Mouse (Mus musculus) embryonic facial prominence, embryonic 12.5 days (tissue): ENCODE data around the gene Esrrg. TPM values are rescaled to one million over a fixed set of nuclear protein-coding genes. Genes with fewer than 3 reads are reported as not detected.

Experiments
- ATAC-seq: fragments of 200-750 bp; cut with Nextera tagmentation; 2 replicates; pipeline ENCODE4 v1.8.0; 2017; ENCODE audit not compliant: insufficient number of reproducible peaks, insufficient read depth, low FRiP score, low TSS enrichment
- H3K27ac ChIP-seq: fragments of 300-500 bp; sonication (generic); 2 replicates; pipeline ENCODE4 v1.5.1; 2016; ENCODE audit warnings: mild to moderate bottlenecking
- H3K27me3 ChIP-seq: fragments of 300-500 bp; sonication (generic); 2 replicates; pipeline ENCODE4 v1.6.1; 2016; ENCODE audit warnings: mild to moderate bottlenecking, moderate library complexity
- H3K36me3 ChIP-seq: fragments of 300-500 bp; sonication (generic); 2 replicates; pipeline ENCODE4 v1.6.1; 2016; ENCODE audit warnings: mild to moderate bottlenecking
- H3K4me1 ChIP-seq: fragments of 300-500 bp; sonication (generic); 2 replicates; pipeline ENCODE4 v1.6.1; 2016
- H3K4me2 ChIP-seq: fragments of 300-500 bp; sonication (generic); replicated peaks from 2 replicates; pipeline ENCODE4 v1.6.1; 2016; ENCODE audit warnings: mild to moderate bottlenecking, moderate library complexity
- H3K4me3 ChIP-seq: fragments of 300-500 bp; sonication (generic); 2 replicates; pipeline ENCODE4 v1.5.1; 2016; ENCODE audit warnings: mild to moderate bottlenecking
- H3K9ac ChIP-seq: fragments of 300-500 bp; sonication (generic); 2 replicates; pipeline ENCODE4 v1.6.1; 2016; ENCODE audit warnings: mild to moderate bottlenecking, moderate library complexity
- H3K9me3 ChIP-seq: fragments of 300-500 bp; sonication (generic); 2 replicates; pipeline ENCODE4 v1.6.1; 2016; ENCODE audit warnings: mild to moderate bottlenecking, moderate library complexity
- WGBS: fragments of 180-500 bp; shearing (Covaris S2); methylation state at CpG from one replicate; pipeline ENCODE4 v1.1.7; 2016; 5-methylcytosine and 5-hydroxymethylcytosine counted together
- polyA plus RNA-seq: library from polyadenylated mRNA; unstranded; fragments of >200 nt; fragmentation: Nextera tagmentation; extraction: Ambion mirVana; gene quantifications from 2 replicates; pipeline ENCODE4 v1.2.1, GENCODE M21; 2016

Gene Esrrg
- polyA plus RNA-seq, 1 experiment from 2014 or later: 2.1 TPM

- Histone ChIP-seq H3K27me3 (peaks cover 2% of the 10 kb centered on the region; the same call in 1 of the 2 replicates), H3K4me3 (no peak overlapping the region), H3K9ac (no peak overlapping the region), H3K4me2 (no peak overlapping the region), H3K9me3 (no peaks in the 10 kb centered on the region), H3K27ac (no peak overlapping the region), H3K4me1 (peaks cover 7% of the 10 kb centered on the region), H3K36me3 (no peaks in the 10 kb centered on the region)
- 20% methylated on average over 10 of the region's 10 CpGs for WGBS
- ATAC-seq: no peak
These were observed 66.2 kb downstream of the Esrrg start for GRCm38 (mm10) chr1:187674771-187675186.

- Histone ChIP-seq H3K4me1 (peaks cover 7% of the 10 kb centered on the region), H3K9ac (no peak overlapping the region), H3K27me3 (peaks cover 2% of the 10 kb centered on the region; the same call in 1 of the 2 replicates), H3K9me3 (no peaks in the 10 kb centered on the region), H3K36me3 (no peaks in the 10 kb centered on the region), H3K4me2 (no peak overlapping the region), H3K27ac (no peak overlapping the region), H3K4me3 (no peak overlapping the region)
- no peak for ATAC-seq
- 48% methylated on average over 10 of the region's 10 CpGs for WGBS
These were observed 68.0 kb downstream of the Esrrg start for GRCm38 (mm10) chr1:187676626-187677025.

GRCm38 (mm10) chr1:187679246-187679645 is 70.7 kb downstream of the Esrrg start:
- no peaks in the 10 kb centered on the region for H3K36me3 ChIP-seq
- H3K9me3 ChIP-seq: no peaks in the 10 kb centered on the region
- no peak overlapping the region for H3K27ac ChIP-seq
- peaks cover 7% of the 10 kb centered on the region for H3K4me1 ChIP-seq
- peaks cover 2% of the 10 kb centered on the region; the same call in 1 of the 2 replicates for H3K27me3 ChIP-seq
- ATAC-seq: no peak
- 74% methylated on average over 1 of the region's 1 CpGs for WGBS
- H3K9ac ChIP-seq: no peak overlapping the region
- no peak overlapping the region for H3K4me2 ChIP-seq
- no peak overlapping the region for H3K4me3 ChIP-seq

- Histone ChIP-seq H3K27ac (no peak overlapping the region), H3K4me2 (no peak overlapping the region), H3K27me3 (no peaks in the 10 kb centered on the region), H3K9me3 (no peaks in the 10 kb centered on the region), H3K9ac (no peak overlapping the region), H3K4me1 (no peaks in the 10 kb centered on the region), H3K4me3 (no peak overlapping the region), H3K36me3 (no peaks in the 10 kb centered on the region)
- no peak for ATAC-seq
- 73% methylated on average over 4 of the region's 4 CpGs for WGBS
These were observed 75.9 kb downstream of the Esrrg start for GRCm38 (mm10) chr1:187684519-187684918.

GRCm38 (mm10) chr1:187691846-187692525 is 83.4 kb downstream of the Esrrg start:
- ATAC-seq: no peak
- no peak overlapping the region for H3K4me3 ChIP-seq
- H3K9ac ChIP-seq: no peak overlapping the region
- WGBS: 87% methylated on average over 11 of the region's 11 CpGs
- 0 out of 2 replicates have a peak, but pooled peaks cover 3% of the 10 kb centered on the region for H3K4me1 ChIP-seq
- no peaks in the 10 kb centered on the region for H3K36me3 ChIP-seq
- H3K27ac ChIP-seq: no peak overlapping the region
- no peaks in the 10 kb centered on the region for H3K9me3 ChIP-seq
- H3K4me2 ChIP-seq: no peak overlapping the region
- H3K27me3 ChIP-seq: no peaks in the 10 kb centered on the region

GRCm38 (mm10) chr1:187694865-187695264 is 86.3 kb downstream of the Esrrg start:
- ATAC-seq: no peak
- no peaks in the 10 kb centered on the region for H3K27me3 ChIP-seq
- no peak overlapping the region for H3K4me2 ChIP-seq
- no peak overlapping the region for H3K4me3 ChIP-seq
- 0 out of 2 replicates have a peak, but pooled peaks cover 3% of the 10 kb centered on the region for H3K4me1 ChIP-seq
- H3K9me3 ChIP-seq: no peaks in the 10 kb centered on the region
- 28% methylated on average over 4 of the region's 4 CpGs for WGBS
- H3K27ac ChIP-seq: no peak overlapping the region
- no peaks in the 10 kb centered on the region for H3K36me3 ChIP-seq
- H3K9ac ChIP-seq: no peak overlapping the region

- no peak for ATAC-seq
- H3K9ac ChIP-seq: no peak overlapping the region
- no peaks in the 10 kb centered on the region for H3K27me3 ChIP-seq
- H3K4me2 ChIP-seq: no peak overlapping the region
- H3K36me3 ChIP-seq: no peaks in the 10 kb centered on the region
- H3K4me1 ChIP-seq: 0 out of 2 replicates have a peak, but pooled peaks cover 3% of the 10 kb centered on the region
- no peaks in the 10 kb centered on the region for H3K9me3 ChIP-seq
- no peak overlapping the region for H3K4me3 ChIP-seq
- 88% methylated on average over 9 of the region's 9 CpGs for WGBS
- no peak overlapping the region for H3K27ac ChIP-seq
These were observed 89.6 kb downstream of the Esrrg start for GRCm38 (mm10) chr1:187698201-187698600.

- Histone ChIP-seq H3K4me3 (no peak overlapping the region), H3K27me3 (no peaks in the 10 kb centered on the region), H3K36me3 (no peaks in the 10 kb centered on the region), H3K9me3 (no peaks in the 10 kb centered on the region), H3K9ac (no peak overlapping the region), H3K4me2 (no peak overlapping the region), H3K27ac (no peak overlapping the region), H3K4me1 (no peaks in the 10 kb centered on the region)
- ATAC-seq: no peak
- WGBS: 71% methylated on average over 2 of the region's 2 CpGs
These were observed 92.4 kb downstream of the Esrrg start for GRCm38 (mm10) chr1:187700963-187701362.

GRCm38 (mm10) chr1:187704921-187705320 is 96.3 kb downstream of the Esrrg start:
- Histone ChIP-seq H3K4me1 (no peaks in the 10 kb centered on the region), H3K4me3 (no peak overlapping the region), H3K27ac (no peak overlapping the region), H3K36me3 (no peaks in the 10 kb centered on the region), H3K9me3 (no peaks in the 10 kb centered on the region), H3K27me3 (no peaks in the 10 kb centered on the region), H3K9ac (no peak overlapping the region), H3K4me2 (no peak overlapping the region)
- no peak for ATAC-seq
- WGBS: 76% methylated on average over 4 of the region's 4 CpGs

GRCm38 (mm10) chr1:187705348-187705747 is 96.8 kb downstream of the Esrrg start:
- Histone ChIP-seq H3K27me3 (no peaks in the 10 kb centered on the region), H3K4me3 (no peak overlapping the region)

GRCm38 (mm10) chr1:187706046-187706445 is 97.5 kb downstream of the Esrrg start:
- 44% methylated on average over 6 of the region's 6 CpGs for WGBS
- no peak for ATAC-seq
- no peaks in the 10 kb centered on the region for H3K4me1 ChIP-seq

More at GRCm38 (mm10) chr1:187705348-187705747, 96.8 kb downstream of the Esrrg start:
- no peak overlapping the region for H3K4me2 ChIP-seq
- H3K36me3 ChIP-seq: no peaks in the 10 kb centered on the region
- H3K9ac ChIP-seq: no peak overlapping the region
- no peak overlapping the region for H3K27ac ChIP-seq
- no peaks in the 10 kb centered on the region for H3K9me3 ChIP-seq
- no peak for ATAC-seq
- H3K4me1 ChIP-seq: no peaks in the 10 kb centered on the region
- 80% methylated on average over 5 of the region's 5 CpGs for WGBS

GRCm38 (mm10) chr1:187707176-187707575 is 98.6 kb downstream of the Esrrg start:
- H3K27ac ChIP-seq: no peak overlapping the region
- no peaks in the 10 kb centered on the region for H3K4me1 ChIP-seq
- no peak overlapping the region for H3K4me2 ChIP-seq
- no peaks in the 10 kb centered on the region for H3K36me3 ChIP-seq
- H3K4me3 ChIP-seq: no peak overlapping the region
- no peaks in the 10 kb centered on the region for H3K27me3 ChIP-seq
- no peak for ATAC-seq
- no peaks in the 10 kb centered on the region for H3K9me3 ChIP-seq
- H3K9ac ChIP-seq: no peak overlapping the region

More at GRCm38 (mm10) chr1:187706046-187706445, 97.5 kb downstream of the Esrrg start:
- Histone ChIP-seq H3K27me3 (no peaks in the 10 kb centered on the region), H3K4me2 (no peak overlapping the region), H3K9me3 (no peaks in the 10 kb centered on the region), H3K27ac (no peak overlapping the region), H3K4me3 (no peak overlapping the region), H3K36me3 (no peaks in the 10 kb centered on the region), H3K9ac (no peak overlapping the region)
